Mouse (Mus musculus) embryonic facial prominence, embryonic 14.5 days (tissue): Measurements from ENCODE around the gene Sugt1. TPM values are rescaled to one million over a fixed set of nuclear protein-coding genes. Genes with fewer than 3 reads are reported as not detected.
A peak's percentile ranks its signal among the peaks of the same experiment; 100 is the strongest.

Experiments
- ATAC-seq: fragments of 200-750 bp; cut with Nextera tagmentation; 2 replicates; pipeline ENCODE4 v1.8.0; 2017; ENCODE audit warnings: low read depth, moderate number of reproducible peaks, moderate TSS enrichment
- DNase-seq: peaks from one replicate; pipeline ENCODE4 v3.0.0-alpha.2; 2015; ENCODE audit warnings: low spot score
- H3K27ac ChIP-seq: fragments of 300-500 bp; sonication (generic); replicated peaks from 2 replicates; pipeline ENCODE4 v1.5.1; 2014; ENCODE audit warnings: low read depth, mild to moderate bottlenecking, low read length, moderate library complexity
- H3K27me3 ChIP-seq: fragments of 300-500 bp; sonication (generic); replicated peaks from 2 replicates; pipeline ENCODE4 v1.6.1; 2014; ENCODE audit warnings: low read length; ENCODE audit not compliant: control insufficient read depth, insufficient read depth
- H3K36me3 ChIP-seq: fragments of 300-500 bp; sonication (generic); 2 replicates; pipeline ENCODE4 v1.6.1; 2014; ENCODE audit warnings: low read length, mixed read lengths; ENCODE audit not compliant: control insufficient read depth, insufficient read depth
- H3K4me1 ChIP-seq: fragments of 300-500 bp; sonication (generic); 2 replicates; pipeline ENCODE4 v1.6.1; 2014; ENCODE audit warnings: antibody characterized with exemption, low read length; ENCODE audit not compliant: control insufficient read depth, insufficient read depth
- H3K4me2 ChIP-seq: fragments of 300-500 bp; sonication (generic); 2 replicates; pipeline ENCODE4 v1.6.1; 2014; ENCODE audit warnings: low read depth, mild to moderate bottlenecking, low read length, moderate library complexity, mixed read lengths
- H3K4me3 ChIP-seq: fragments of 300-500 bp; sonication (generic); 2 replicates; pipeline ENCODE4 v1.5.1; 2014; ENCODE audit warnings: low read depth, mild to moderate bottlenecking, low read length
- H3K9ac ChIP-seq: fragments of 300-500 bp; sonication (generic); 2 replicates; pipeline ENCODE4 v1.6.1; 2014; ENCODE audit warnings: low read depth, mild to moderate bottlenecking, low read length, moderate library complexity, mixed read lengths
- H3K9me3 ChIP-seq: fragments of 300-500 bp; sonication (generic); 2 replicates; pipeline ENCODE4 v1.6.1; 2016; ENCODE audit warnings: low read length; ENCODE audit not compliant: control insufficient read depth
- WGBS: fragments of 180-500 bp; shearing (Covaris S2); extraction: QIAGEN DNeasy Blood & Tissue Kit; methylation state at CpG from one replicate; pipeline ENCODE4 v1.1.7; 2014; 5-methylcytosine and 5-hydroxymethylcytosine counted together
- polyA plus RNA-seq: library from polyadenylated mRNA; unstranded; fragments of >200 nt; fragmentation: Nextera tagmentation; extraction: Ambion mirVana; gene quantifications from 2 replicates; pipeline ENCODE4 v1.2.1, GENCODE M21; 2014

Sugt1 gene
- polyA plus RNA-seq, 1 experiment from 2014 or later, result 130 TPM

- Histone ChIP-seq H3K4me3 (no peak overlapping the region), H3K4me2 (peak overlapping the region; percentile 31; the same call in 1 of the 2 replicates), H3K27ac (peak overlapping the region; percentile 57), H3K4me1 (peaks cover 8% of the 10 kb centered on the region; the same call in 1 of the 2 replicates), H3K9ac (0 out of 2 replicates have a peak overlapping the region, but pooled peaks have one; percentile 30), H3K27me3 (peaks cover 3% of the 10 kb centered on the region; the same call in 1 of the 2 replicates), H3K9me3 (no peaks in the 10 kb centered on the region), H3K36me3 (no peaks in the 10 kb centered on the region)
- DNase-seq (peak; percentile 39), ATAC-seq (peak; percentile 58)
- WGBS, result 40% methylated on average over 5 of the region's 5 CpGs
Observed at GRCm38 (mm10) chr14:79658286-79658685, 70.8 kb downstream of the Sugt1 start.

- peaks cover 3% of the 10 kb centered on the region; the same call in 1 of the 2 replicates for H3K27me3 ChIP-seq
- H3K4me1 ChIP-seq, result peaks cover 8% of the 10 kb centered on the region; the same call in 1 of the 2 replicates
- H3K9me3 ChIP-seq, result no peaks in the 10 kb centered on the region
- peak overlapping the region; percentile 31 for H3K4me2 ChIP-seq
- H3K36me3 ChIP-seq, result no peaks in the 10 kb centered on the region
- peak; percentile 3; the same call in 1 of the 2 replicates for ATAC-seq
- H3K9ac ChIP-seq, result peak overlapping the region; percentile 30; the same call in 1 of the 2 replicates
- DNase-seq, result no peak
- H3K4me3 ChIP-seq, result no peak overlapping the region; the same call in 1 of the 2 replicates
- WGBS, result 69% methylated on average over 6 of the region's 6 CpGs
- peak overlapping the region; percentile 57 for H3K27ac ChIP-seq
Observed at GRCm38 (mm10) chr14:79658748-79659508, 71.4 kb downstream of the Sugt1 start.

- DNase-seq (peak; percentile 29), ATAC-seq (no peak)
- Histone ChIP-seq H3K4me2 (peak overlapping the region; percentile 59), H3K36me3 (no peaks in the 10 kb centered on the region), H3K27me3 (peaks cover 3% of the 10 kb centered on the region; the same call in 1 of the 2 replicates), H3K9me3 (no peaks in the 10 kb centered on the region), H3K27ac (peak overlapping the region; percentile 35), H3K4me1 (peaks cover 8% of the 10 kb centered on the region; the same call in 1 of the 2 replicates), H3K9ac (peak overlapping the region; percentile 62; the same call in 1 of the 2 replicates), H3K4me3 (peak overlapping the region; percentile 35)
- 42% methylated on average over 5 of the region's 5 CpGs for WGBS
Observed at GRCm38 (mm10) chr14:79660467-79660866, 73.0 kb downstream of the Sugt1 start.

GRCm38 (mm10) chr14:79661005-79661917, 73.8 kb downstream of the Sugt1 start:
- ATAC-seq, result peak; percentile 72
- H3K4me2 ChIP-seq, result peak overlapping the region; percentile 59

GRCm38 (mm10) chr14:79662001-79662400, 74.5 kb downstream of the Sugt1 start, which contains the start of gene Cnmd:
Gene Cnmd (minus strand): TSS chr14:79662170.
- no peaks in the 10 kb centered on the region for H3K9me3 ChIP-seq
- WGBS, result 56% methylated on average over 4 of the region's 4 CpGs
- peak within 1 kb of the TSS; percentile 62 for H3K9ac ChIP-seq
- H3K36me3 ChIP-seq, result no peaks in the 10 kb centered on the region
- H3K27ac ChIP-seq, result peak within 1 kb of the TSS; percentile 35
- peak within 1 kb of the TSS; percentile 59 for H3K4me2 ChIP-seq
- H3K27me3 ChIP-seq, result peaks cover 3% of the 10 kb centered on the region; the same call in 1 of the 2 replicates
- peak within 1 kb of the TSS; percentile 35 for H3K4me3 ChIP-seq
- DNase-seq, result no peak
- peaks cover 8% of the 10 kb centered on the region; the same call in 1 of the 2 replicates for H3K4me1 ChIP-seq
- no peak for ATAC-seq

More at GRCm38 (mm10) chr14:79661005-79661917, 73.8 kb downstream of the Sugt1 start:
- peaks cover 8% of the 10 kb centered on the region; the same call in 1 of the 2 replicates for H3K4me1 ChIP-seq
- peaks cover 3% of the 10 kb centered on the region; the same call in 1 of the 2 replicates for H3K27me3 ChIP-seq
- WGBS, result 16% methylated on average over 32 of the region's 33 CpGs
- no peaks in the 10 kb centered on the region for H3K9me3 ChIP-seq
- H3K9ac ChIP-seq, result peak overlapping the region; percentile 62
- H3K4me3 ChIP-seq, result peak overlapping the region; percentile 35
- peak overlapping the region; percentile 35 for H3K27ac ChIP-seq
- no peaks in the 10 kb centered on the region for H3K36me3 ChIP-seq
- peak; percentile 47 for DNase-seq

- H3K4me2 ChIP-seq, result no peak overlapping the region
- no peaks in the 10 kb centered on the region for H3K9me3 ChIP-seq
- H3K9ac ChIP-seq, result no peak overlapping the region
- no peaks in the 10 kb centered on the region for H3K36me3 ChIP-seq
- 79% methylated on average over 3 of the region's 3 CpGs for WGBS
- no peak overlapping the region for H3K4me3 ChIP-seq
- H3K27ac ChIP-seq, result no peak overlapping the region
- ATAC-seq (no peak), DNase-seq (no peak)
- no peaks in the 10 kb centered on the region for H3K27me3 ChIP-seq
- H3K4me1 ChIP-seq, result no peaks in the 10 kb centered on the region
Observed at GRCm38 (mm10) chr14:79671008-79671407, 83.5 kb downstream of the Sugt1 start.

- no peaks in the 10 kb centered on the region for H3K9me3 ChIP-seq
- no peaks in the 10 kb centered on the region for H3K36me3 ChIP-seq
- no peak overlapping the region for H3K9ac ChIP-seq
- WGBS, result 90% methylated on average over 5 of the region's 5 CpGs
- H3K4me1 ChIP-seq, result peaks cover 13% of the 10 kb centered on the region
- no peaks in the 10 kb centered on the region for H3K27me3 ChIP-seq
- H3K4me2 ChIP-seq, result no peak overlapping the region
- DNase-seq (no peak), ATAC-seq (0 out of 2 replicates have a peak, but pooled peaks have one; percentile 38)
- H3K27ac ChIP-seq, result no peak overlapping the region
- H3K4me3 ChIP-seq, result no peak overlapping the region
Observed at GRCm38 (mm10) chr14:79672567-79672966, 85.1 kb downstream of the Sugt1 start.
